ENCODE assay signal across 19 mouse cellular contexts in genomic region chr16:44237836-44238235, GRCm38 (mm10).
DNase-seq lines count a peak whose midpoint lies in the region; ATAC-seq and TF ChIP-seq lines count a peak whose summit lies in the region.
"Had no signal": no experiment of that assay in that cellular context is flagged by ENCODE, and none has a peak within 500 bp of the region (broad histone marks: within the 10 kb centered on the region; RNA-seq: fewer than 3 reads in every experiment).

No protein-coding gene starts in this region.

- WGBS in limb, embryonic 15.5 days: 78% methylated on average over 3 of the region's 3 CpGs
- WGBS in limb, embryonic 10.5 days: 78% methylated on average over 3 of the region's 3 CpGs
- 6% methylated on average over 3 of the region's 3 CpGs for WGBS in cerebellum, adult 2 months

- intact Hi-C loops in gastrocnemius, adult 2 months (cut with DNase I): loop anchor here (2.0 kb wide), 1 partner anchor 97 kb away; no protein-coding TSS in a partner anchor
- intact Hi-C loops in gastrocnemius, postnatal 36 days (cut with DNase I): loop anchor here (2.0 kb wide), 2 partner anchors 65 to 97 kb away; partner anchors contain the start of gene Usf3

- H3K27ac ChIP-seq in gastrocnemius, adult 2 months: peak overlapping the region; percentile 96
- peak overlapping the region; percentile 63 for H3K27ac ChIP-seq in limb, embryonic 15.5 days
- H3K27ac ChIP-seq in limb, embryonic 10.5 days: no peak overlapping the region
- peak overlapping the region; percentile 78 for H3K27ac ChIP-seq in cerebellum, adult 2 months (ENCODE audit: insufficient read depth, low read length)
- H3K27ac ChIP-seq: forebrain, embryonic 15.5 days; liver, embryonic 15.5 days; midbrain, embryonic 10.5 days; stomach, postnatal 0 days had no signal

- no peak overlapping the region for H3K9ac ChIP-seq in limb, embryonic 15.5 days
- H3K9ac ChIP-seq: forebrain, embryonic 15.5 days; heart, embryonic 13.5 days; liver, embryonic 15.5 days had no signal

- H3K9me3 ChIP-seq in limb, embryonic 15.5 days: no peaks in the 10 kb centered on the region
- no peaks in the 10 kb centered on the region for H3K9me3 ChIP-seq in limb, embryonic 10.5 days (replicated peaks)
- H3K9me3 ChIP-seq: forebrain, embryonic 15.5 days; G1E; heart, embryonic 13.5 days; liver, embryonic 15.5 days; midbrain, embryonic 10.5 days had no signal

- no peak for ATAC-seq in limb, embryonic 15.5 days (ENCODE audit: insufficient number of reproducible peaks, low FRiP score, low TSS enrichment, low read depth)
- ATAC-seq: intestine, embryonic 16.5 days had no signal

- no peak for TF ChIP-seq CTCF in gastrocnemius, adult 2 months (IDR thresholded peaks at IDR 0.05)
- TF ChIP-seq CTCF in cerebellum, adult 2 months (IDR thresholded peaks at IDR 0.05; ENCODE audit: borderline replicate concordance, insufficient read depth, low read depth, low read length): no peak

- no peak overlapping the region for H3K4me2 ChIP-seq in limb, embryonic 15.5 days
- peak overlapping the region; percentile 60 for H3K4me2 ChIP-seq in myocyte (ENCODE audit: low read depth)
- H3K4me2 ChIP-seq: forebrain, embryonic 15.5 days; liver, embryonic 15.5 days had no signal

- peak; percentile 30 for DNase-seq in gastrocnemius, adult 2 months
- DNase-seq in gastrocnemius, postnatal 36 days: no peak
- DNase-seq in limb, embryonic 10.5 days (ENCODE audit: low spot score): no peak
- peak; percentile 66 to 89 for DNase-seq in cerebellum, adult 2 months
- no peak for DNase-seq in urinary bladder, postnatal 36 days (ENCODE audit: low spot score in 2 of 2)
- DNase-seq in thymus, adult 18-20 months: no peak
- DNase-seq: adrenal gland, postnatal 25 days; gastrocnemius, postnatal 25 days; kidney, postnatal 25 days; spleen, adult 18-20 months had no signal

- no peaks in the 10 kb centered on the region for H3K79me2 ChIP-seq in myocyte (ENCODE audit: control insufficient read depth, insufficient read depth)

- H3K4me3 ChIP-seq in gastrocnemius, adult 2 months: no peak overlapping the region; the same call in 1 of the 2 replicates
- H3K4me3 ChIP-seq in limb, embryonic 15.5 days: no peak overlapping the region
- H3K4me3 ChIP-seq in limb, embryonic 10.5 days: no peak overlapping the region
- no peak overlapping the region for H3K4me3 ChIP-seq in cerebellum, adult 2 months (replicated peaks; ENCODE audit: insufficient read depth, low read depth, low read length)
- H3K4me3 ChIP-seq in myocyte: no peak overlapping the region
- H3K4me3 ChIP-seq: forebrain, embryonic 15.5 days; heart, embryonic 13.5 days; liver, embryonic 15.5 days; midbrain, embryonic 10.5 days had no signal

- peak; percentile 29; the same call in 1 of the 2 replicates for TF ChIP-seq POLR2A in cerebellum, adult 2 months (IDR thresholded peaks at IDR 0.05; ENCODE audit: borderline replicate concordance, insufficient read depth, low read length)
- no peak for TF ChIP-seq POLR2A in myocyte (IDR thresholded peaks at IDR 0.05; ENCODE audit: insufficient read length, low read depth)

- H3K27me3 ChIP-seq in limb, embryonic 15.5 days: no peaks in the 10 kb centered on the region
- no peaks in the 10 kb centered on the region for H3K27me3 ChIP-seq in limb, embryonic 10.5 days (ENCODE audit: low read depth, poor library complexity, severe bottlenecking)
- no peaks in the 10 kb centered on the region for H3K27me3 ChIP-seq in cerebellum, adult 2 months (ENCODE audit: control insufficient read depth, insufficient read depth, low read length)
- no peaks in the 10 kb centered on the region for H3K27me3 ChIP-seq in myocyte (ENCODE audit: control insufficient read depth, insufficient read depth, insufficient read length)
- H3K27me3 ChIP-seq: forebrain, embryonic 15.5 days; heart, embryonic 13.5 days; liver, embryonic 15.5 days had no signal

- H3K36me3 ChIP-seq in limb, embryonic 15.5 days: no peaks in the 10 kb centered on the region
- H3K36me3 ChIP-seq in limb, embryonic 10.5 days: no peaks in the 10 kb centered on the region
- no peaks in the 10 kb centered on the region for H3K36me3 ChIP-seq in myocyte (ENCODE audit: control insufficient read depth, insufficient read depth)
- H3K36me3 ChIP-seq: forebrain, embryonic 15.5 days; G1E; heart, embryonic 13.5 days; liver, embryonic 15.5 days; midbrain, embryonic 10.5 days had no signal

- no peaks in the 10 kb centered on the region for H3K4me1 ChIP-seq in limb, embryonic 15.5 days
- no peaks in the 10 kb centered on the region for H3K4me1 ChIP-seq in limb, embryonic 10.5 days
- H3K4me1 ChIP-seq in cerebellum, adult 2 months (ENCODE audit: control insufficient read depth, insufficient read depth, low read length): peaks cover 19% of the 10 kb centered on the region
- H3K4me1 ChIP-seq: forebrain, embryonic 15.5 days; liver, embryonic 15.5 days had no signal

- H3ac ChIP-seq in myocyte (ENCODE audit: control insufficient read depth, insufficient read length): no peak overlapping the region

TF ChIP-seq in myocyte, 11 proteins besides CTCF, POLR2A, EP300 and RAD21:
- TF ChIP-seq MYOD1 (IDR thresholded peaks at IDR 0.05; ENCODE audit: control insufficient read depth in 1 of 3, insufficient read length in 2 of 3, low read depth in 2 of 3): peak in 1 of 3 experiments; percentile 37
- no peak for TF ChIP-seq USF1 (IDR thresholded peaks at IDR 0.05; ENCODE audit: low read depth)

Comparison
In these comparisons a context has a peak if more than half of its experiments do, and no peak if none do; other contexts are left out.
1. DNase-seq: peak in gastrocnemius, adult 2 months (single experiment) and cerebellum, adult 2 months (2 of 2); none in gastrocnemius, postnatal 36 days (0 of 2), limb, embryonic 10.5 days (single experiment), urinary bladder, postnatal 36 days (0 of 2) and thymus, adult 18-20 months (0 of 2).